Mouse (Mus musculus) CH12F3 (cell line): ENCODE measurements around the gene Dusp11.
"Not testable (repeated sequence)": the region's sequence is repeated elsewhere in the genome, so short reads cannot be mapped to it uniquely, and the experiment has no call there.

Experiments
- in situ Hi-C: fragments of 300-500 bp; cut with MboI; formaldehyde crosslinking; loops from 2 replicates; pipeline ENCODE4 v1.14.3; 2020; ENCODE audit warnings: low sequenced_read_pairs

Dusp11 gene

DNA sequence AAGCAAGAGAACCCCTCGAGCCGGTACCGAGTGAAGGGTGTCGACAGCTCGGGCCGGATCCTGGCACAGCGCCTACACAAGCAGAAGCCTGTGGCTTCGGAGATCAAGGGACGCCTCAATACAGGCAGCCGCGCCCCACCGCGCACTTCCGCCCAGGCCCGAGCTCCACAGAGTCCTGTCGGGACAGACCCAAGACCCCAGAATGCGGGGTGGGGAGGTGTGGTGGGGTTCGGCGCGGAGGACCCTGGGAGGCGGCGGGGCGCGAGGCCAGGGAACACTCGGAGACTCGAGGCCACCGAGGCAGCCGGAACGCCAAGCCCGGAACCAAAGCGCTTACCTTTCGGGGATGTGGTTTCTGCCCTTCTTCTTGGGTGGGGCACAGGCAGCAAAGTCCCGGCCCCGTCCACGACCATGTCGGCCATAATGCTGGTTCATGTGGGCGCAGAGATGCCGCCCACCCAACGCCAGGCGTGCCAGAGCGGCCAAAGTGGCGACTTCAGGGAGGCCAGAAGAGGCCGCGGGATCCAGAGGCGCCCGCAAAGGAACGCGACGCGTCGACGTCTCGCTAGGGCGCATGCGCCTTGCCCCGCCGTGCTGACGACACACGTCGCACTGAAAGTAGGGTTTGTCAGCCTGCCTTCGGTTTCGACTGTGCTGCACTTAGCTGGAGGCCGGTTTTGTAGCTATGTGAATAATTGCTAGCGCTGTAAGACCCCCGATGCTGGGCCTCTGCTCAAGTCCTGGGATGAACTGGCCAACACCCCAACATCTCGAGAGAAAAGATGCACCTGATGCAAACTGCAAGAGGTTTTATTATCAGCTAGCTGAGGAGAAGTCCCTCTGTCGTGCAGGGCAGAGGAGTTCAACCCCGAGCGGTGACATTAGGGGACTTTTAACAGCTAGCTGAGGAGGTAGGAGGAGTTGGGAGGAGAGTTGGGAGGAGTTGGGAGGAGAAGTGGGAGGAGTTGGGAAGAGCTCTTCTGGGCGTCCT, at the start of gene Dusp11:
Dusp11 (minus strand) TSS at position 567 of the 991 bp plus-strand sequence.
- in situ Hi-C loops, result no loop called here

DNA sequence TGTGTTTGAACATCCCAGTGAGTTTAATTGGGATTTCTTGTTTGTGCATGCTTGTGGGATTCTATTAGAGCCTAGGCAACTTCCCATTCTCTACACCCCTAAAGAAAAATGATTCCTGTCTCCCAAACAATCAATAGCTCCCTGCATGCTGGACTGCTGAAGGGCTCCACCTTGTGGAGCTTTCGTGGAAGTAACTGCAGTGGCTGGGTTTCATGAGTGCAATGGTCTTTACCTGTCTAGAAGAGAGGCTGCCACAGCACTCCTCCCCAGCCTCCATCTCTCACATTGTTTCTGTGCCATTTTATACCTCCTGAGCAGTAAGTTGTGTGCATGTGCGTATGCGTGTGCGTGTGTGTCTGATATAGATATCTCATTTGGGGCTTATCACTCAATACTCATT, 48.5 kb upstream of the Dusp11 start:
- in situ Hi-C loops, result loop anchor here (10.0 to 25.0 kb wide), 2 partner anchors 75 to 423 kb away; partner anchors contain the start of gene Alms1

DNA sequence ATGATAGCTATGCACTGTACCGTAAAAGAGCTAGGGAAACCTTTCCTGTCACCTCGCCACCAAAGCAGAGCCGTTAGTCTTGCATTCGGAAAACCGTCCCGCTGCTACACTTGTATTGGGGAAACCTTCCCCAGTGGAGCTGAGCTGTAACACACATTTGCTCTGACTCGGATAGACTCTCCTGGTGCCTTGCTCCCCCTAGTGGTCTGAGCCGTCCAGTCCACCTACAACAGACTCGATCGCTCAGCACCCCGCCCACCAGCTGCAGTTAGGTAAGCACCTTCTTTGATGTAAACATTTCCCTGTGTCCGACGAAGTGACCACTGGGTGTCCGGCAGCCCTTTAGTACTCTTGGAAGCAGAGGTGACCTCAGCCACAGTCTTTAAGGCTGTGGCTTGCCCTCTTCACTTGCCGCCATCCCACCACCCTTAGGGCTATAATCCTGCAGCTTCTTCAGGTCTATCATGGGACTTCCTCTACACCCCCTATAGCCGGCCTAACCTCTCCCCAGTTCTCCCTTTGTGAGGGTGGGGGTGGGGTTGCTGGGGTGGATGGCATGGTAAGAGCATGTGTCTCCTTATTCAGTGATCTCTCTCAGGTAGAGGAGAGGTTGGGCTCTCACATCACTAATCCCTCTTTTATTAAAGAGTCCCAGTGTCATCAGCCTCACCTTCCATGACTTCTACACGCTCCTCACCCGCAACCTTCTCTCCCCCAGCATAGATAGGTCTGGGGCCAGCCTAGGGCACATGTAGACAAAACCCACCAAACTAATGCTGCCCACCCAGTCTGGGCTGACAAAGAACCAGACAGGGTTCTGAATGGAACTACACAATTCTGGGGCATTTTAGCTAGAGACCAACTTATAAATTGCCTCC, 43.0 kb upstream of the Dusp11 start:
- in situ Hi-C loops, result loop anchor here (10.0 to 25.0 kb wide), 2 partner anchors 70 to 417 kb away; partner anchors contain the start of gene Alms1

DNA sequence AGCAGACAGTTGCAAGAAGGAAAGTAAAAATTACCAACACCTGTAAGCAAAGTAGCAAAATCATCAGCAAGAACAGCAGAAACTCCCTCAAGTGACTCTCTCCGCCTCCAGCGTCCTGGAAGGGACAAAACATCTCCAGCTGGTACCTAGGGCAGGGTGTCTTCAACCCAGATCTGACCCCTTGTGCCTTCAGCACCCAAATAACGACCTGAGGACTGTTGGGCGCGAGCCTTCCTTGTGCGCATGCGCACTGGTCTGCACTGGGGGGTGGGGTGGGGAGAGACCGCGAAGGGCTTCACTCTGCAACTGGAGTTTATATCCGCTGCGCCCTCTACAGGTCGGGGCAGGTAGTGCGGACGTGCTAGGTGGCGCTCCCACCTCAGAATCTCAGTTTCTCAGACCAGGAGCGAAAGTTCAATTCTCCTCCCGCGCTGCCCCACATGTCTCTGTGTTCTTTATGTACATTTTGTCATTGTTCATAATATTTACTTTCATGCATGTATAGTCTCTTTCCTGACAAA, 42.0 kb upstream of the Dusp11 start:
- in situ Hi-C loops, result loop anchor here (10.0 to 25.0 kb wide), 2 partner anchors 69 to 416 kb away; partner anchors contain the start of gene Alms1

DNA sequence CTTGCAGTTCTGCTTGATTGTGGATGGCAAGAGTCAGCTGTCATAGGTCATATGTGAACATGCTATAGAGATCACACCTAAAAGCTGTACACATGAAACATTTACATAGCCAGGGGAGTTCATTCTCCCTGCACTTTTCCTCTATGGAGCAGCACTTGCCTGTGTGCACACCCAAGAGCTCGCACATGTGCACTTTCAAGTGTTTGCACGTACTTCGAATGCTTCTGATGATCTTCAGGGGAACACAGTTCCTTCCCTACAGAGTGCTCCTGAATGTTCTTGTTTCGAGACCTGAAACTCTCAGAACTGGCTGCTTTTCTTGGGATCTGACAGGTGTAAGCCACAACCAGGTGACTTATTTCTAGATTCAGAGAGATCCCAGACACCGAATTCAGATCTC, 29.3 kb upstream of the Dusp11 start:
- in situ Hi-C loops, result not testable (repeated sequence)

DNA sequence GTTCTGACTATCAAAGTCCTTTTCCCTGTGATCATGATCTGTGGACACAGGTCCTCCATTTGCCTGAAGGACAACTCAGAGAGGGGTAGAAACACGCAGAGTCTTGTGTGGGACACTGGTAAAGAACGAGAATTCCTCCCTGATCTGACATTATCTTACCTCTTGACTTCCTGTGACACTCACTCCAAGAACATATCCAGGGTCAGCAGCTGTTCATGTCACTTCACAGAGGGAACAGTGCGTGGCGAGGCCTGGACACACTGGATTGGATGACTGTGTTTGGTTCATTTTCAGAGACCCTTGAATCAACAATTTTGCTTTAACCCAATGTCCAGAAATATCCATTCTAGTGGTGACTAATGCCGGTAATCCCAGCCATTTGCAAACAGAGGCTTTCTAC, 28.1 kb upstream of the Dusp11 start:
- in situ Hi-C loops, result not testable (repeated sequence)

DNA sequence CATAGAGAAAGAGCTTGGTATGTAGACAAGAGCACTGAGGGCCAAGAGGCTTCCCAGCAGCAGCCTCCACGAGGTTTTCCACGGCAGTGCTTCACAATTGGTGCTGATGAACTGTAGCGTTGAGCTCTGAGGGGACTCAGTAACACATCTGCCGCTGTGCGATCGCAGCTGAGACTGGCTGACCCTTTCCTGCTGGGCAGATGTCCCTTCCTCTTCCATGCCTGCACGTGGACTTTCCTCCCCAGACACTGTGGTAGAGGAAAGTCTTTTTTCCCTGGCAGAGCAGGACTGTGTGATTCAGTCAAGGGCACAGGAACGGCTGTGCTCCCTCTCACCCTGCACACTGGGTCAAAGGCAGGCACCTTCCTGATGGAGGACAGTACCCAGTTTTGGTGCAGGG, 22.9 kb upstream of the Dusp11 start:
- in situ Hi-C loops, result no loop called here

DNA sequence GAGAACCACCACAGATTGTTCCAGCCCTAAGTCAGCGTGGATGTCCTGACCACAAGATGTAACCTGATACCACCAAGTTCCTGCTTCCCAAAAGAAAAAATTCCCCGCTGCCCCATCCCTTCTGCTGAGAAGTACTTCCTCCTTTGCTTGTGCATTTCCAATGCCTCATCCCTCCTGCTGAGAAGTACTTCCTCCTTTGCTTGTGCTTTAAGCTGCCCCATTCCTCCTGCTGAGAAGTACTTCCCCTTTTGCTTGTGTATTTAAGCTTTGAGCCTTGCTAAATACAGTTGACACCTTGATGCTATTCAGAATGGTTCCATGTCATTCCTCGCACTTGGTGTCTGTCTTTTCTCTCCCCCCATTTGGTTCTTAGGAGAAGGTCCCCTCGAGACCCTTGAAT, 17.3 kb upstream of the Dusp11 start:
- in situ Hi-C loops, result not testable (repeated sequence)

DNA sequence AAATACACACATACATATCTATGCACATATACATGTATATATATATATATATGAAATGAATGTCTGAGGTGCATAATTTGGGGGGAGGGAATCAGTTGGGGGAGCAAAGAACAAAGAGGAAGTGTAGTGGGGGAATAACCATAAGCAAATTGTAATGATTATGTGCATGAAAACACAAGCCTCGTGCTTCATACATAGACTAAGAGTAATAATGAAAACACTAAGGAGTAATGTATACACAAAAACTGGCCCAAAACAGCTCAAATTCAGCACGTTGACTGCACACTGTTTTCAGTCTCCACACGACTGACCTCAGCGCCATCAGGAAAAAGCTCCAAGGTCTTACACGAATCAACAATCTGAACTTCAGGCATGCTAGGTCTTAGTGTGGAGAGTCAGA, 14.8 kb upstream of the Dusp11 start:
- in situ Hi-C loops, result no loop called here

DNA sequence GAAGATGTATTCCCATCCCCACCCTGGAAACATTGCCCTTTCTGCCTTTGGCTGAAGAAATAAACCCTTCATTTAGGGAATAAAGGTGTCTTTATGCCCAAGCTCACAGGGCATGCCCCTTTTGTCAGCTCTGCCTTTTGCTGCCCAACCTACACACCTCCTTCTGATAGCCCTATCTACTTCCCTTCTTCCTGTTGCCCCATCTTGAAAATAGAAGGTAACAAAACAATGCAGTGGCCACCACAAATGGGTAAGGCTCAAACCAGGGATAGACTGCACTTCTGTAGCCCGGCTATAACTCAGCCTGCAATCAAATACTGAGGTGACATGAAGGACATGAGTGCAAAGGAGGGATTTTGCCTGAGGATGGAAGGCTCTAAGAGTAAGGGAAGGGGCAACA, 14.3 kb upstream of the Dusp11 start:
- in situ Hi-C loops, result no loop called here

DNA sequence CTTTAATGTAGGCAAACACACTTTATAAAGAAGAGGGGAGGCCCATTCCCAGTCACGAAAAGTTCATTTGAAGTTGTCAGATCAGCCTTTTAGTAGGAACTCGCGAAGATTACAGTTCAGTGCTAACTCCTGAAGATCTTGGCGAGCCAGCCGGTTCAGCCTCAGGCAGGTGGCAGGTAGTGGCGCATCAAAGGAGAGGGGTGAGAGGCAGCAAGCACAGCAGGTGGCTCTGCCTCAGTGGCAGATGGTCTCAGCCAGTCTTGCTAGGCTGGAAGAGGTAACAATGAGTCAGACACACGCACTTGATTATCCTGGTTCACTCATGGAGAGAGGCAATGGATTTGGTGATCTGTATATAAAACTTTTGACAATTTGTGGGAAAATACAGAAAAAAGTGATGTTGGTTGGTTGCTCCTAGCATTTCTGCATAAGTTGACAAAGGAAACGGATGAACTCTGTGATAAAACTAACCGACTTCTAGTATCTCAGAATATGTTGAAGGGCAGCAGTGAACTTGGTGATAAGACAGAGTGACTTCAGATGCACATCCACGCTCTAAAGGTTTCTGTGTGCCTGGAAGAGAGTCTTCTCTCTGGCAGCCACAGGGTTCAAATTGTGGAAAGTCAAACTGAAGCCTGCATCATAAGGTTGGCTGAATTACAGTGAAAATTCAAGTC, 13.6 kb upstream of the Dusp11 start:
- in situ Hi-C loops, result no loop called here

DNA sequence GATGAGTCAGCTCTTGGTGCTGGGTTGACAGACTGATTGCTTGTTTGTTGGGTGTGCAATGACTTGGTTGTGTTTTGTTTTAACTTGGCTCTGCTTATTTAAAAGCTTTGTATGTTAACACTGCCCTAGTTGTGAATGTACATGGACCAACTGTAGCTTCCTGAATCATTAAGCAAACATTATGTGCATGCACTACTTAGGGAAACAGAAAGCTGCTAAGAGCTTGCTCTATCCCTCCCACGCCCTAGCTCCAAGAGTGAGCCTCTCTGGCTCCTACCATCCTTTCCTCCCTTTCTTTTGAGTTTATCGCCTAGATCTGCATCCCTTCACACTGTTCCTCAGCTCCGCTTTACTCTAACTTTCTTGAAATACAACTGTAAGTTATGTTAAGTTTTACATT, 11.9 kb upstream of the Dusp11 start:
- in situ Hi-C loops, result no loop called here

DNA sequence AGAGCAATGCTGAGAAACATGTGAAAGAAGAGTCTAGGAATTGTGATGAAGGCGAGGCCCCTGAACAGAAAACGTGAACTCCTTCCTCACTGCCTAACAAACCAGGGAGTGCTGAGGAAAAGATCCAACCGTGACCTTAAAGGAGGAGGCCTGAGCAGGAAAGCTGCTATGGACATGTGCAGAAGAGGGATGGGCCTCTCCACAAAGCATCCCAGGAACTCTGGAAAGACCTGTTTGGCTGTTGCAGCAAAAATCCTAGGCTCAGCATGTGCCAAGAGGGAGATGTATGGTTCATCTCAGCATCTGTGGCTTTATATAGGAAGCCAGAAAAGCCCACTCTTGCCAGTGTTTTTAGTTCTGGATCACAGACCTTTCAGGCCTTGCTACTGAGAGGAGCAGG, 11.2 kb upstream of the Dusp11 start:
- in situ Hi-C loops, result no loop called here

DNA sequence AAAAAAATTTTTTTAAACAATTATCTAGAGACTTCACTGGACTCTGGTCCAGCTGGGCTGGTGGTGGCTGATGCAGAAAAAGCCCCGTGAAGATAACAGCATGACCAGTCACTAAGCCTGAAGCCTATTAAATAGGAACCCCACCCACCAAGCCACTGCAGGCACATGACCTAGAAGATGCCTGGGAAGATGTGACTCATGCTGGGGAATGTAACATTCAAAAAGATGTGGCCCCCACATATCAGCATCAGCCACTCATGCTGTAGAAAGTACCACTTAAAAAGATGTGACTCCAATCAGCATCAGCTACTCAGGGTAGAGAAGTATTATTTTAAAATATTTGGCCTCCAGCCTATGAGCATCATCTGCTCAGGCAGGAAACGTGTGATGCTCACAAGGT, 8.4 kb upstream of the Dusp11 start:
- in situ Hi-C loops, result no loop called here

DNA sequence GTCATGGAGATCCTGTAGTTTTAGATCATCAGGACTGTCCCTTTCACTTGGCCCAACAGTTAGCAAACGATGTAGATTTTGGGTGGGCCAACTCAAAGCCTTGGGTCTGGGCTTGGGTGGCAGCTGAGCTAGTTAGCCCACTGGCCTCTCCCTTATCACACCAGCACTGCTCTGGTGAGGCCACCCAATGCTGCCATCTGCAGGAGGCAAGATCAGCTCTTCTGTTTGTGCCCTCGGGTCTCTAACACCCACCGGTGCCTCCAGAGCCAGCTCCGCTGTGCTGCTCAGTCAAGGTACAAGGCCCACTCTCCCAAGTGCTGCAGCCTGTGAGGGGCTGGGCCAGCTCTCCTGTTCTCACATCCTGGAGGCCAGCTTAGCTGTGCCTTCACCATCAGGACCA, 5.2 kb upstream of the Dusp11 start:
- in situ Hi-C loops, result no loop called here

DNA sequence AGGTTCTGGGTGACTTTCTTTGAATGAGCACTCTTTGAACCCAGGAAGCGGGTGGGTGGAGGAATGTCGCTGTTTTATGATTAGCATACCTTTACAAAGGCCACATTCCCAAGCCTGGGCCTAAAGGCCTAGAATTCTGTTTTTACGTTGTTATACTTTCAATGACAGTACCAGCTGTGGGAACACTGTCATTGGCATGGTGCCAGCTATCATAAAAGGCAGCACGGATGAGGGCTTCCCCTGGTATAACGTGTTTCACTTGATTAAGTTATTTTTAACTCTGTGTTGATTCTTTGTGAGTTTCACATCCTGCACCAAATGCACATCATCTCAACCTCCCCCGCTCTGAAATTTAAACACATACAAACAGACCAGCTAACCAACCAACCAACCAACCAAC, 4.6 kb upstream of the Dusp11 start:
- in situ Hi-C loops, result not testable (repeated sequence)

DNA sequence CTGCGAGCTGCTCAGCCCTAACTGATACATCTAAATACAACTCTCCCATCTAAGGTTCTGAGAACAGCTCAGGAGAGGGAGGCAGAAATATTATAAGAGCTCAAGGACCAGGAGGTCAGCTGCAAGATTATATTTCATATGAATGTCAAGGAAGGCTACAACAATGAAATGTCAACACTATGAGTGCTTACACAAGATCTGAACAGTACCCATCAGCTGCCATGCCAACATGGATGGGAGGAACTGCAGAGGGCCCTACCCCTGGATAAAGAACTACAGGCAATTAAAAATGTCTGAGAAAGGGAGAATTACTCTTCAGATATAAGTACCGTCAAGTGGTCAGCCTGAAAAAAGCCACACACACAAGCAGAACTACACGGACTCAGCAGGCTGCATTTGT, 3.9 kb downstream of the Dusp11 start:
- in situ Hi-C loops, result no loop called here

DNA sequence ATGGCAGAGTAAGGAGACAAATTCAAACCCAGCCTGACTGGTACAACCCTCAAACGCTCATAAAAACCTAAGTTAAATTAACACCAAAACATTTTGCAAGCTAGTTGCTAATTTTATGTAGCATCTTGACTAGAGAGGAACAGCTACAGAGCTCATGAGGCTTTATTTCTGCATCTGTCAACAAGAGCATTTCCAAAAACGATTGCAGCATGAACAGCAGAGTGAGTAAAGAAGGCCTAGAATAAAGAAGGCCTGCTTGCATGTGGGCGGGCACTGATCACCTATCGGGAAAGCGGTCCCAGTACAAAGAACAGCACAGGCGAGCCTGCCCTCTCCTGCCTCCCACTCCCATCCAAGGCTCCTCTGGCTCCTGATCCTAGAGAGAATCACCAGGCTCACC, 12.9 kb downstream of the Dusp11 start:
- in situ Hi-C loops, result loop anchor here (25.0 kb wide), 1 partner anchor 414 kb away; the partner anchor contains the start of genes Fam136a and Snrpg

DNA sequence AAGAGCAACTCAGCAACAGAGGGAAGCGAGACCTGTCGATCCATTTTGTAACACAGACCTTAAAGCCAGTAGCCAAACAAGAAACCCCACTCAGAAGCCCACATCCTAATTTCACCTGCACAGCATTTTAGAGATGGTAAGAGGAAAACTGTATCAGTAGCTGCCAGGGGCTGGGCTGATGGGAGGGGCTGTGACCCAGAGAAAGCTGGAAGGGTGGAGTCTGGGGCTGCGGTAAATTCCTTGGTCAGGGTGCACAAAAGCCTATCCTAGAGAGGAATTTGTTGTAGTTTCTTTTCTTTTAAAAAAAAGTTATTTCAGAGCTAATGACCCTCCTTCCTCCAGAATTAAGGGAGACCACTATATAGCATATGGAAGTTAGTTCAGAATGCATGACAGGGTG, 19.0 kb downstream of the Dusp11 start:
- in situ Hi-C loops, result loop anchor here (25.0 kb wide), 1 partner anchor 420 kb away; the partner anchor contains the start of genes Fam136a and Snrpg

DNA sequence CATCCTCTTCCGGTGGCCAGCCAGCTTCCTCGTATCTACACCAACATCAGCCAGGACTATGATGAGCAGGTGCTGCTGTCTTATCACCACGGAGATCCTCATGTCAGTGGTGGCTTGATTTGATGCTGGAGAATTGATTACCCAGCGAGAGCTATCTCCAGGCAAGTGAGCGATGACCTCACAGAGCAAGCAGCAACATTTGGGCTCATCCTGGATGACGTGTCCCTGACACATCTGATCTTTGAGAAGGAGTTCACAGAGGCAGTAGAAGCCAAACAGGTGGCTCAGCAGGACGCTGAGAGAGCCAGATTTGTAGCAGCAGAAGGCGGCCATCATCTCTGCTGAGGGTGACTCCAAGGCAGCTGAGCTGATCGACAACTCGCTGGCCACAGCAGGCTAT, 22.8 kb downstream of the Dusp11 start:
- in situ Hi-C loops, result loop anchor here (10.0 to 25.0 kb wide), 2 partner anchors 66 to 424 kb away; partner anchors contain the start of genes Fam136a and Snrpg
